Mouse (Mus musculus): ENCODE results near the gene Dynlt1f. TPM values are rescaled to one million over a fixed set of nuclear protein-coding genes. Genes with fewer than 3 reads are reported as not detected.
"Not testable (repeated sequence)": the region's sequence is repeated elsewhere in the genome, so short reads cannot be mapped to it uniquely, and the experiment has no call there.

Gene Dynlt1f
- total RNA-seq, 1 experiment from 2014 or later: 120 TPM

DNA sequence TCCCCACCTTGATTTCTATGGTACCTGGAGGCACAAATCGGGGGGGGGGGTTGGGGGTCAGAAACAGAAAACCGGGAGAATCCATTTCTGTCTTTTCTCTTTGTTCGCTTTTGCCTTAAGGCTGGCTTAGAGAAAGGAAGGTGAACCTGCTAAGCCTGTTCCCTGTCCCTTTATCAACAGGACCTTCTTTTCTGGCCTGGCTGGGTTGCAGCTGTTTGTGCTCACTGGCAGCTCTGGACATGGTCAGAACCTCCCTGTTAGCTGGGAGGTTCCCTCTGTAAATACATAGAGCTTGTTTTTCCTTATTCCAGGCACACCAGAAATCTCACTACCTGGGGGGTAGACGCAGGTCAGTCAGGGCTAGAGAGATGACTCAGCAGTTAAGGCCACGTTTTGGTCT is 18.6 kb upstream of the Dynlt1f start:
- not testable (repeated sequence) for ATAC-seq (replicated peaks in 1 of 2; ENCODE audit: insufficient read depth in 1 of 2, low FRiP score in 2 of 2, low TSS enrichment in 1 of 2, low read depth in 1 of 2, poor library complexity in 2 of 2, severe bottlenecking in 2 of 2)

DNA sequence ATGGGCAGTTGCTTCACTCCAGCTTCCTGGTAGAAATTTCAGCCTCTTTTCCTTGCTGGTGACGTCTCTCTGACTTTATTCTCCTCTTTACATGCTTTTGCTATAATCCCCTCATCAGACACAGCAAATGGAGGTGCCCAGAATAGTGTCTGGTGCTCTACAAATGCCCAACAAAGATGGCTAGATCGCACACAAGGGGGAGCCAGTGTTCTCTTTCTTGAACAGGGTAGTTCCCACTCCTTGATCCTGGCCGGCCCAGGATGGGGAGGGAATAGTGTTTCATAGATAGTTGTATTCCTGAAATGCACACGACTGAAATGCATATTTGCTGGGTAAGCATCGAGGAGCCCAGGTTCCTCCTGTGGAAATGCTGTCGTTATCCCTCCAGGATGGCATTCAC is 12.8 kb upstream of the Dynlt1f start:
- not testable (repeated sequence) for ATAC-seq (replicated peaks in 1 of 2; ENCODE audit: insufficient read depth in 1 of 2, low FRiP score in 2 of 2, low TSS enrichment in 1 of 2, low read depth in 1 of 2, poor library complexity in 2 of 2, severe bottlenecking in 2 of 2)

DNA sequence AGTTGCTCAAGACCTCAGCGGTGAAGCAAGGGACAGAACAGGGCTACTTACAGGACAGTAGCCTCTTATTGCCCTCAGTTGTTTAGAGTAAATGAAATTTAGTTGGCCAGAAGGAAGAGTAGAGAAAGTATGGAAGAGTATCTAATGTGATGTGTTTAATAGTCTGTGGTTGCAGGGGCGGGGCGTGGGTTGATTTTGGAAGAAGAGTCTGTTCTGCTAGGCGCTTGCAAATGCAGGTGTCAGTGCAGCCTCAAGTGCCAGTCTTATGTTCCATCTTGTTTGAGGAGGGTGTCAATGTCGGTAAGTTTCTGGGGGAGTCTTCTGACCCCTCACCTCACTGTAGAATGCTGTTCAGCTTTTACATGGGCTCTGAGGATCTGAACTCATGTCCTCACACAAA is 9.7 kb upstream of the Dynlt1f start:
- not testable (repeated sequence) for ATAC-seq (replicated peaks in 1 of 2; ENCODE audit: insufficient read depth in 1 of 2, low FRiP score in 2 of 2, low TSS enrichment in 1 of 2, low read depth in 1 of 2, poor library complexity in 2 of 2, severe bottlenecking in 2 of 2)

DNA sequence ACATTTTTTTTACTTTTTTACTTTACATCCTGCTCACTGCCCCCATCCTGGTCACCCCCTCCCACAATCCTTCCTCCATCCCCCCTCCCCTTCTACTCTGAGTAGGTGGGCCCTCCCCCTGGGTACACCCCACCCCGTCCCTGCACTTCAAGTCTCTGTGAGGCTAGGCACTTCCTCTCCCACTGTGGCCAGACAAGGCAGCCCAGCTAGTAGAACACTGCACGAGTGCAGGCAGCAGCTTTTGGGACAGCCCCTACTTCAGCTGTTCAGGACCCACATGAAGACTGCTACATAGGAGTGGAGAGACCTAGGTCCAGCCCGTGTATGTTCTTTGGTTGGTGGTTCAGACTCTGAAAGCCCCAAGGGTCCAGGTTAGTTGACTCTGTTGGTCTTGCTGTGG is 7.1 kb upstream of the Dynlt1f start:
- not testable (repeated sequence) for ATAC-seq (replicated peaks in 1 of 2; ENCODE audit: insufficient read depth in 1 of 2, low FRiP score in 2 of 2, low TSS enrichment in 1 of 2, low read depth in 1 of 2, poor library complexity in 2 of 2, severe bottlenecking in 2 of 2)

DNA sequence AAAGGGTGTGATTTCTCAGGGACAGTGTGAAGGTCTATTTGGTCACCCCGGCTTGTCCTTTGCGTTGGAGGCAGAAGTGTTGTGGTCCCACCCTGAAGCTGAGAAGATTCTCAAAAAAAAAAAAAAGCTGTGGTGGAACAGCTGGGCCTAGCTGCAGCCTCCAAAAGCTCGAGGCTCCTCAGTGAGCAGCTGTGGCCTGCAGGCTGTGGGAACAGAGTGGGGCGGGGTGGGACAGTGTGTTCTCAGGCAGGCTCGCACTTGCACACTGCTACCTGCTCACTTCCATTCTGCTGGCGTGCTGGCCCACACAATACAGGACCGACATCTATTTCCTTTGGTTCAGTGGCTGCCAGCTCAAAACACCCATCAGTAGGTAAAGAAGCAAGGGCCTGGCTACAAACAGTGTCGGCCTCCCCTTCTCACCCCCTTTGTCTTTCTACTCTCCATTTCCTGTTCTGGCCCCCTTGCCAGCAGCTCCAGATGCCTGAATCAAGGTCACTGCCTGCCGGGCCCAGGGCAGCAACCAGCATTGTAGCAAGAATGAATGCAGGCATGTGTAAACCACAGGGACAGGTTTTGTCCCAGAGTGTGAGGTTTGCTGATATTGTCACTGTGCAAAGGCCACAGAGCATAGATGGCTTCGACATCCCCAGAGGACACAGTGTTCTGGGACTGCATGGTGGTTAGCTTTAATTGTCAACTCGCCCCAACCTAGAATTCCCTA is 5.6 kb upstream of the Dynlt1f start:
- peak; percentile 23 to 37; a peak in 1 of 4 replicates for ATAC-seq (replicated peaks in 1 of 2; ENCODE audit: insufficient read depth in 1 of 2, low FRiP score in 2 of 2, low TSS enrichment in 1 of 2, low read depth in 1 of 2, poor library complexity in 2 of 2, severe bottlenecking in 2 of 2)

DNA sequence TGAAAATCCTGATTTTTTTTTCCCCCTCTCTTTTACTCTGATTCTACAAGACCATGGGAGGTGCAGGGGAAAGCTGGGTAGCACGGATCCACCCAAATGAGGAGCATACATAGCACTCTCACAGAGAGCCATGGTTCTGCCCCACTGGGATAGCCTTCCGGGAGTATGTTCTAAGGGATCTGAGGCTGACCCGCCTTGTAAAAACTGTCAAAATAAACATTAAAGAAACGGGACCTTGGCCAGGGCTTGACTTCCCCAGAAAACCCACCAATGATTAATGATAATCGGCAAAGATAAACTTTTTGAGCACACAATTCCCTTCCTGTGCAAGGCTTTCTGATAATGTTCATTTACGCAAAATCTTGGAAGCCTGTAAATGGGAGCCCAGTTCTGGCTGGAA is 4.9 kb upstream of the Dynlt1f start:
- ATAC-seq (replicated peaks in 1 of 2; ENCODE audit: insufficient read depth in 1 of 2, low FRiP score in 2 of 2, low TSS enrichment in 1 of 2, low read depth in 1 of 2, poor library complexity in 2 of 2, severe bottlenecking in 2 of 2): not testable (repeated sequence)

DNA sequence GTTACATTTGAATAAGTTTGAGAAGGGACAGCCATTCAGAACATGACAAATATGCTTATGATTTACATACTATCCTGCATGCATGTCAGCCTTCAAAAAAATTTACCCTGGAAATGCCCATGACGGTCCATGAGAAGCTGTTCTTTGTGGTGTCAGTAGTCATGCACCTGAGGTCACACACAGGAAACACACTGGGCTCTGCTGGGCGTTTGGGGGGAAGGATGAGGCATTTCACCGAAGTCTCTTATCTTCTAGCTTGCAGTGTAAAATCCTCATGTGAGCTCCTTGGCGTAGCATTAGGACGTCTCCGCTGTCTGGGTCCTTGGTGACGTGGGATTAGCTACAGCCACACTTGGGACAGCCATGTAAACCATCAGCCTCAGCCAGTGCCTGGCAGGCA is 3.1 kb upstream of the Dynlt1f start, which contains the start of gene Sytl3:
TSS of gene Sytl3 (plus strand) at position 293 of the 400 bp plus-strand sequence.
- not testable (repeated sequence) for ATAC-seq (replicated peaks in 1 of 2; ENCODE audit: insufficient read depth in 1 of 2, low FRiP score in 2 of 2, low TSS enrichment in 1 of 2, low read depth in 1 of 2, poor library complexity in 2 of 2, severe bottlenecking in 2 of 2)

DNA sequence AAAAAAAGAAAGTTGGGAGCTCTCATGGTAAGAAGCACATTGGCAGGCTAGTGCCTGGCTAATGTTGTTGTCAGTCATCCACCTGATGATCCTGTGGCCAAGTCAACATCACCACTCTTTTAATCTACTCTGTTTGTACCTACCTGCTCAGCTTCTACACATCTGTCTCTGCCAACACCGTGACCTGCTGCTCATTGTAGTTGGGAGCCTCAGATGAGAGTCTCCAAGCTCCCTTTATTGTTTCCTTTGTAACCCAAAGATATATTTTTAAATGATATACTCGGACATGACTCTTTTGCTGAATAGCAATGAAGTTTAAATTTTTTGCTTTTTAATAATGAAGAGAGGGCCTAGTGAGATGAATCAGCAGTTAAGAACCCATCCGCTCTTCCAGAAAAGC is 771 bp upstream of the Dynlt1f start:
- ATAC-seq (replicated peaks in 1 of 2; ENCODE audit: insufficient read depth in 1 of 2, low FRiP score in 2 of 2, low TSS enrichment in 1 of 2, low read depth in 1 of 2, poor library complexity in 2 of 2, severe bottlenecking in 2 of 2): not testable (repeated sequence)

DNA sequence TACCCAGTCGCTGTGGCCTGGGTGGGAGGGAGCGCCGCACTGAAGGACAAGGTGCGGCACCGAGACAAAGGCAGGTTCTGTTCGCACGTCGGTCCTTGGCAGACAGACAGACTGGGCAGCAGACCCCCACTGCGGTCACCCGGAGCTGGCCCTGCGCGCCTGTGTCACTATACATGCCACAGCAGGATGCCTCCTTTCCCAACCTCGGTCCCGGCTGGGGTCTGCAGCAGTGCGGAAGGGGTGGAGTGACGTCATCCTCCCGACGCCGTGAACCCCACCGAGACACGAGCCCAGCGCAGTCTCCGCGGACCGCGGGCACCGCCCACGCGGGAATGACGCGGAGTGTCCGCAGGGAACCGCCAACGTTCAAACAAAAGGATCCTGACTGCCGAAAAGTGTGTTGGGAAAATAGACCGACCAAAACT is 601 bp downstream of the Dynlt1f start:
- peak; percentile 57 to 82 for ATAC-seq (replicated peaks in 1 of 2; ENCODE audit: insufficient read depth in 1 of 2, low FRiP score in 2 of 2, low TSS enrichment in 1 of 2, low read depth in 1 of 2, poor library complexity in 2 of 2, severe bottlenecking in 2 of 2)

DNA sequence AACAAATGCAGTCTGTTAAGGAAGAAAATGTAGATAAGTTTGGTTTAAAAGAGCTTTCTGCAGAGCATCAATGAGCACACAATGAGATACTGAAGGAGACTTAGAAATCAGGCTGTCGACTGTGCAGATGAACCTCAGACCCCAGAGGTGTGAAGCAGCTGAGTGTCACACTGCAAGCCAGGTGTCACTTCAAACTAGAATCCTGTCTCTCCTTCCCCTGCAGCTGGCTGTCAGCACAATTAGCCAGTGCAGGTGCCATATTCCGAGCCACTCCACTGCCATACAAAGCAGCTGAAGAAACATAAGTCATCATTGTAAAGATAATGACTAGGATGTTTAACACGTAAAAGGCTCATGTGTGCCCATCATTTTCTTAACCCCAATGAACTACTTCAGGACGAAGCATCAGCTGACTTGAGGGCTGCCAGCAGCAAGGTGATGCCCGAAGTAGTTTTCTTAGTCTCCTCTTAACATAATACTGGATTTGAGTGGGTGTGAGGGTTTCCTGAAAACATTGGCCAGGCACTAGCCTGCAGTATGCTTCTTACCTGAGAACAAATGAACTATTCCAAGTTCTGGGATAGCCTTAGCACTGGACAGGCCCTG is 2.3 kb downstream of the Dynlt1f start:
- ATAC-seq (replicated peaks in 1 of 2; ENCODE audit: insufficient read depth in 1 of 2, low FRiP score in 2 of 2, low TSS enrichment in 1 of 2, low read depth in 1 of 2, poor library complexity in 2 of 2, severe bottlenecking in 2 of 2): not testable (repeated sequence)

DNA sequence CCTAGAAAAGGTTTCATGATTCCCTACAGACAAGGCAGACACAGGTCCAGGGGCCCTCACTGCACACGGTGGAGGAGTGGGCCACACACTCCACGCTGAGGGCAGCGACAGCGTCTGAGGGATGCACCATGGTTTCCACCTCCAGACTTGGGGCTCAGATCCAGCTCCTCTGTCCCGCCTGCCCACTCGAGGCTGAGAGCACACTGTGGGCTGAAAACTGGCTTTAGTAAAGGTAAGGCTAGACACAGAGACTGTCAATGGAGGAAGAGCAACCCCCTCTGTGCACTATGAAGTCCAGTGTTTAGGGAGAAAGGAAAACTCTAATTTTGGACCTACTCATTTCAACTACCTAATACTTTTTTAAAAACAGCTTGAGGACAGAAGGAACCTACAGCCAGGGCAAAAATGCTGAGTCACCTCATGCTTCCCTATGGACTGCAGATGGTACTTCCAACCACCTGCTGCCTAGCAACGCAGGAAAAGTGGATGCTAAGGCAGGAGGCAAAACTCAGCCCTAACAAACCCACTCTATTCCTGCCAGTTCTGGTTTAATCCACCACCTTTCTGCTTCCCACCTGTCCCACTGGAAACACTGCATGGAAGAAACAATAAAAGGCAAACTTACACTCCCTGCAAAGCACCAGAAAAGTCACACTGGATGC is 4.7 kb downstream of the Dynlt1f start:
- ATAC-seq (replicated peaks in 1 of 2; ENCODE audit: insufficient read depth in 1 of 2, low FRiP score in 2 of 2, low TSS enrichment in 1 of 2, low read depth in 1 of 2, poor library complexity in 2 of 2, severe bottlenecking in 2 of 2): not testable (repeated sequence)

DNA sequence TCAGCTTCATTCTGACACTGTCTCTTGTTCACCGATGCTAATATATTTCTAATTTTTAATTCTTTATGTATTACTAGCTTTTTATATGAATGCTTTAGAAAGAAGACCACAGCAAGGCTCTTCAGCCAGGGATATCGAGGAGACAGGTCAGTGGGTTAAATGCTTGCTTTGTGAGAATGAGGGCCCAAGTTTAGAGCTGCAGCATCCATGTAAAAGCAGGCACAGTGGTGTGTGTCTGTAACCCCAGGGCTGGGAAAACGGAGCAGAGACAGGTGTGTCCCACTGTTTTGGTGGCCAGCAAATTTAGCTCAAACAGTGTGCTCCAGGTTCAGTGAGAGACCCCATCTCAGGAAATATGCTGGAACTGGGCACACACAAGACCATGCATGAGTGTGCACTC is 8.2 kb downstream of the Dynlt1f start:
- not testable (repeated sequence) for ATAC-seq (replicated peaks in 1 of 2; ENCODE audit: insufficient read depth in 1 of 2, low FRiP score in 2 of 2, low TSS enrichment in 1 of 2, low read depth in 1 of 2, poor library complexity in 2 of 2, severe bottlenecking in 2 of 2)

DNA sequence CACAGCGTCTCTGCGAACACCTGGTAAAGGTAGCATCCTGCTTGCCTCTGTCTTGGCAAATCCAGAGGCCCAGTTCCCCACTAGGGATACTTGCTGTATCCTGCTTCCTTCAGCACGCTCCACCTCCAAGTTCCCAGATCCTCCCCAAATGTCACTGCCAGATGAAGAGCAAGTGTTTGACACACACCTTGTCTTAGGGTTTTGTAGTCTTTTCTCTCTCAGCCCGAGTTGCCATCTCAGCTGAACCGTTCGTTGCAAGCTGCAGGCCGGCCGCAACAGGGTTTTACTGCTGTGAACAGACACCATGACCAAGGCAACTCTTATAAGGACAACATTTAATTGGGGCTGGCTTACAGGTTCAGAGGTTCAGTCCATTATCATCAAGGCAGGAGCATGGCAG is 8.9 kb downstream of the Dynlt1f start:
- not testable (repeated sequence) for ATAC-seq (replicated peaks in 1 of 2; ENCODE audit: insufficient read depth in 1 of 2, low FRiP score in 2 of 2, low TSS enrichment in 1 of 2, low read depth in 1 of 2, poor library complexity in 2 of 2, severe bottlenecking in 2 of 2)

DNA sequence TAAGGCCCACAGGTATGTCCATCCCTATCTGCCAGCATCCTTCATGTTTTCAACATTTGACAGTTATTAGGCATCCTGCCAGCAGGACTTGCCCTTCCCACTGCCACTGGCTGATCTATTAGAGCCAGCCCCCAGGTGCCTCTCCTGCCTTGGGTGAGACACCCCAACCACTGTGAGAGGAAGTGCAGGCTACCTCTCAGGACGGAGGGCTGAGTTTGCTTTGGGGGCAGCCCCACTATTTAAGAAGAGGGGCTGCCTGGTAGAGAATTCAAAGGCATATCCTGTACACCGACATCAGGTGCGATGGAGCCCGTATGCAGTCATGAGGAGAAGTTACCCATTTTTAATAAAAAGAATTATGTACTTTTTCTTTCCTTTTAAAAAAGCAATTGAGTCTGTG is 10.0 kb downstream of the Dynlt1f start:
- not testable (repeated sequence) for ATAC-seq (replicated peaks in 1 of 2; ENCODE audit: insufficient read depth in 1 of 2, low FRiP score in 2 of 2, low TSS enrichment in 1 of 2, low read depth in 1 of 2, poor library complexity in 2 of 2, severe bottlenecking in 2 of 2)

DNA sequence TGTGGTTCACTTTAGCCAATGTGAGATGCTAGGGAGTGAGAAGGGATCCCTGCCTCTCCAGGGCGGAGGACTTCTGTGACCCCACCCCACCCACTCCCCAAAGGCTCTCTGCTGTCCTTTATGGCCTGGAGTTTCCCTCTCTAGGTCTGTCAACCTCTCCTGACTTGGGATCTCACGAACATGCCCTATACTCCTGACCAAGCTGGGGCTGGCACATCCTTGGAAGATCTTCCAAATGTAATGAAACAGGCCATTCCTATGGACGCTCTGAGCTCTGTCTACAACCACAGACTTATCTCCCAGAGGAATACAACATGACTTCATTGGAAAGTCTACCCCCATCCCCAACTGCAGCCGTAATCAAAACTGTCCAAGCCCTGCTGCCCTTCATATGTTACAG is 11.0 kb downstream of the Dynlt1f start:
- ATAC-seq (replicated peaks in 1 of 2; ENCODE audit: insufficient read depth in 1 of 2, low FRiP score in 2 of 2, low TSS enrichment in 1 of 2, low read depth in 1 of 2, poor library complexity in 2 of 2, severe bottlenecking in 2 of 2): not testable (repeated sequence)

DNA sequence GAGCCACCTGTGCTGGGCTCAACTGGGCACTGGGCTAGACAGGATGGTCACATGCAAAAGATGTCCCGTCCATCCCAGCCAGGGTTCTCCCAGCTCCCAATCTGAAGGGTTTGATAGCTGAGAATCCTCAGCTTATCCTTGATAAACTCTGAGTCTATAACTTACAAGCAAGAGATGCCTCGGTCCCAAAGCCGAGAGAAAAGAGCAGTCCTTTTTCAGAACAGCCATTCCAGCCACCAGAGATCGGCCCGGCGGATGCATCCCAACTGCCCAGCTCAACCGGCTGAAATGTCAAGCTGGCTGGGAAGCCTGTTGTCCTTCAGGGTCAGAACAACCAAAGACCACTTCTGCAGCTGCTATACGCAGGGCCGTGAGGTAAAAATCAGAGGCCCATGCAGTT is 11.5 kb downstream of the Dynlt1f start:
- not testable (repeated sequence) for ATAC-seq (replicated peaks in 1 of 2; ENCODE audit: insufficient read depth in 1 of 2, low FRiP score in 2 of 2, low TSS enrichment in 1 of 2, low read depth in 1 of 2, poor library complexity in 2 of 2, severe bottlenecking in 2 of 2)

DNA sequence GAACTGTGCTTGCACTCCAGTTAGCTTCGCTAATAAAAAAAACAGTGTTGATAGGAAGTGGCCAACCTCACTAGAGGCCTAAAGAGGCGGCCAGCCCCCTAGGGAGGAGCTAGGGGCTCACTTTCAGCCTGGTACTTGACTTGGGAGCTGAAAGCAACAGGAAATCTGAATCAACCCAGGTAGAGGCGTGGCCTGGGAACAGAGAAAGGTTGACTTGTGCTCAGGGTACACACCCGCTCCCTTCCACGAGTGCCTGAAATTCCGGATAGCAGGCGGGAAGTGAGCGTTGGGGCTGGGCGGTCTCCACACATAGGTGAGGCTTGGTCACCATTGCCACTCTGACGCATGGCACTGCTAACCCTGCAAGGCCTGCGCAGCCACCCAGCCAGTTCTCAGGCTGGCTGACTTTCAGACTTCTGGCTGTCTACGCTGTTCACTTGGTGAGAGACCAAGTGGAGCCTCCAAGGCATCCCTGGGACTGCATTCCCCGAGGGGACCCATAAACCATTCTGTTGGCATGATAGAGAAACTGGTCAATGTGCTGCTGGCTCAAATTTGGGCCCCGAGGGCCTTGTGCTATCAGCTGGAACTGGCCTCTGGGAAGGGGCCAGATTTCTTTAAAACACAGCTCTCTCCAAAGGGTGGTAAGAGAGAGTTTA is 14.8 kb downstream of the Dynlt1f start:
- ATAC-seq (replicated peaks in 1 of 2; ENCODE audit: insufficient read depth in 1 of 2, low FRiP score in 2 of 2, low TSS enrichment in 1 of 2, low read depth in 1 of 2, poor library complexity in 2 of 2, severe bottlenecking in 2 of 2): peak; percentile 90 to 92

Data from hematopoietic stem cell, adult 5-6 weeks (primary cell).